ENCODE assay signal across 9 mouse cellular contexts in genomic region chr19:15965082-15965481, GRCm38 (mm10). TPM values are rescaled to one million over a fixed set of nuclear protein-coding genes. Genes with fewer than 3 reads are reported as not detected.
DNase-seq lines count a peak whose midpoint lies in the region; ATAC-seq and TF ChIP-seq lines count a peak whose summit lies in the region.
"Had no signal": no experiment of that assay in that cellular context is flagged by ENCODE, and none has a peak within 500 bp of the region (broad histone marks: within the 10 kb centered on the region; RNA-seq: fewer than 3 reads in every experiment).

No protein-coding gene starts in this region.

- H3K4me1 ChIP-seq in stomach, postnatal 0 days (replicated peaks; ENCODE audit: control insufficient read depth, insufficient read depth): no peaks in the 10 kb centered on the region
- H3K4me1 ChIP-seq: limb, embryonic 12.5 days had no signal

- peak; percentile 75 for ATAC-seq in CD4-positive, CD25-positive, alpha-beta regulatory T cell, adult 4 months
- ATAC-seq in megakaryocyte-erythroid progenitor cell, adult 5-6 weeks (replicated peaks; ENCODE audit: low FRiP score, low TSS enrichment, poor library complexity, severe bottlenecking): peak; percentile 94
- ATAC-seq in stomach, postnatal 0 days (ENCODE audit: low FRiP score, low TSS enrichment): peak; percentile 81

- H3K9ac ChIP-seq in stomach, postnatal 0 days (ENCODE audit: low read length): no peak overlapping the region
- H3K9ac ChIP-seq: limb, embryonic 12.5 days had no signal

- peak; percentile 73 for TF ChIP-seq CTCF in brain, embryonic 14.5 days (IDR thresholded peaks at IDR 0.05; ENCODE audit: borderline replicate concordance, extremely low read depth, insufficient read depth, insufficient read length)
- TF ChIP-seq CTCF in stomach, postnatal 0 days (IDR thresholded peaks at IDR 0.05; ENCODE audit: low read depth): peak; percentile 92

- H3K27ac ChIP-seq in stomach, postnatal 0 days (replicated peaks): no peak overlapping the region
- H3K27ac ChIP-seq: limb, embryonic 12.5 days had no signal

- TF ChIP-seq EP300 in stomach, postnatal 0 days (optimal IDR thresholded peaks at IDR 0.05): no peak

- no peak overlapping the region for H3K4me2 ChIP-seq in stomach, postnatal 0 days (replicated peaks; ENCODE audit: low read depth)
- H3K4me2 ChIP-seq: limb, embryonic 12.5 days had no signal

- H3K9me3 ChIP-seq in stomach, postnatal 0 days (ENCODE audit: control insufficient read depth, low read length): no peaks in the 10 kb centered on the region
- H3K9me3 ChIP-seq: limb, embryonic 12.5 days had no signal

- no peak overlapping the region for H3K4me3 ChIP-seq in stomach, postnatal 0 days (ENCODE audit: low read depth, low read length)
- H3K4me3 ChIP-seq: limb, embryonic 12.5 days had no signal

- DNase-seq in gastrocnemius, adult 18-20 months (ENCODE audit: low spot score): peak; percentile 17
- DNase-seq in gastrocnemius, adult 8-10 months (ENCODE audit: low spot score in 2 of 2): no peak
- DNase-seq in brain, embryonic 14.5 days (ENCODE audit: low read depth): peak; percentile 75
- peak; percentile 14 to 46 for DNase-seq in heart, postnatal 14 days
- peak; percentile 30 to 45 for DNase-seq in layer of hippocampus, adult 8-10 months (ENCODE audit: low spot score in 2 of 2)
- no peak for DNase-seq in stomach, postnatal 0 days (ENCODE audit: low spot score)

- H3K27me3 ChIP-seq in stomach, postnatal 0 days (ENCODE audit: control insufficient read depth, insufficient read depth, low read length): no peaks in the 10 kb centered on the region
- H3K27me3 ChIP-seq: limb, embryonic 12.5 days had no signal

- WGBS in stomach, postnatal 0 days: 57% methylated on average over 3 of the region's 3 CpGs

- intact Hi-C loops in heart, postnatal 14 days (cut with DNase I): loop anchor here (1.0 to 10.0 kb wide), 2 partner anchors 98 to 160 kb away; no protein-coding TSS in a partner anchor

- TF ChIP-seq POLR2A in brain, embryonic 14.5 days (IDR thresholded peaks at IDR 0.05; ENCODE audit: borderline replicate concordance, extremely low read depth, insufficient read depth, insufficient read length, poor library complexity, severe bottlenecking): no peak

- no peaks in the 10 kb centered on the region for H3K36me3 ChIP-seq in stomach, postnatal 0 days (ENCODE audit: control insufficient read depth, insufficient read depth, low read length)

RNA-seq across cellular contexts. Expression of gene Psat1, which starts 17.9 kb away (rescaled TPM):
- 1 to 10 TPM in 1 of 2 experiments, under 1 TPM in 1; 0.94 to 1.4 TPM for total RNA-seq in gastrocnemius, adult 18-20 months (2021)
- 1 to 10 TPM in 2 of 4 experiments, under 1 TPM in 2; 0.87 to 1.9 (median 1.0) TPM for total RNA-seq in gastrocnemius, adult 8-10 months (2022)
- 10 to 100 TPM; 39.6 to 66.0 TPM for polyA plus RNA-seq in CD4-positive, CD25-positive, alpha-beta regulatory T cell, adult 4 months (2017; shearing (Covaris generic))
- 96.9 and 98.3 TPM in 2 replicates for polyA plus RNA-seq in brain, embryonic 14.5 days (2012; rRNA removed)
- total RNA-seq in heart, postnatal 14 days (2021): 1 to 10 TPM; 4.8 to 6.3 TPM
- total RNA-seq in layer of hippocampus, adult 8-10 months (2022): 100 to 1,000 TPM; 116 to 123 (median 118) TPM
- 52.7 and 53.5 TPM in 2 replicates for total RNA-seq in megakaryocyte-erythroid progenitor cell, adult 5-6 weeks (2014; fragmentation: Nextera tagmentation)
- total RNA-seq in megakaryocyte-erythroid progenitor cell, adult 5-6 weeks (2017): 61.7 and 63.8 TPM in 2 replicates
- 63.2 and 67.9 TPM in 2 replicates for polyA plus RNA-seq in stomach, postnatal 0 days (2015; fragmentation: Nextera tagmentation; extraction: Ambion mirVana)

RNA-seq across cellular contexts. Expression of gene Cep78, which starts 19.7 kb away (rescaled TPM):
- total RNA-seq in gastrocnemius, adult 18-20 months (2021): 1 to 10 TPM; 2.5 to 2.6 TPM
- 1 to 10 TPM; 1.7 to 3.4 (median 3.1) TPM for total RNA-seq in gastrocnemius, adult 8-10 months (2022)
- 1 to 10 TPM; 2.2 to 3.4 TPM for polyA plus RNA-seq in CD4-positive, CD25-positive, alpha-beta regulatory T cell, adult 4 months (2017; shearing (Covaris generic))
- polyA plus RNA-seq in brain, embryonic 14.5 days (2012; rRNA removed): 21.7 and 24.5 TPM in 2 replicates
- 1 to 10 TPM; 3.2 to 3.7 TPM for total RNA-seq in heart, postnatal 14 days (2021)
- 10 to 100 TPM in 3 of 4 experiments, 1 to 10 TPM in 1; 9.9 to 11.8 (median 11.5) TPM for total RNA-seq in layer of hippocampus, adult 8-10 months (2022)
- 23.0 and 29.4 TPM in 2 replicates for total RNA-seq in megakaryocyte-erythroid progenitor cell, adult 5-6 weeks (2014; fragmentation: Nextera tagmentation)
- total RNA-seq in megakaryocyte-erythroid progenitor cell, adult 5-6 weeks (2017): 25.7 and 25.8 TPM in 2 replicates
- 9.0 TPM in 2 replicates for polyA plus RNA-seq in stomach, postnatal 0 days (2015; fragmentation: Nextera tagmentation; extraction: Ambion mirVana)

Comparison
In these comparisons a context has a peak if more than half of its experiments do, and no peak if none do; other contexts are left out.
1. DNase-seq: peak in gastrocnemius, adult 18-20 months (single experiment), brain, embryonic 14.5 days (single experiment), heart, postnatal 14 days (2 of 2) and layer of hippocampus, adult 8-10 months (2 of 2); none in gastrocnemius, adult 8-10 months (0 of 2) and stomach, postnatal 0 days (single experiment).
2. RNA of gene Psat1, which starts 17.9 kb away (total RNA-seq): 116 to 123 TPM in layer of hippocampus, adult 8-10 months and 52.7 to 63.8 TPM in megakaryocyte-erythroid progenitor cell, adult 5-6 weeks; 4.8 to 6.3 TPM in heart, postnatal 14 days, 0.94 to 1.4 TPM in gastrocnemius, adult 18-20 months and 0.87 to 1.9 TPM in gastrocnemius, adult 8-10 months; every median in the first group is over 4 times any median in the second.
3. Peak in every context shown above with its lines, with median percentiles within 50 percentile points of each other: ATAC-seq.